Mouse (Mus musculus) gonadal fat pad, adult 2 months (tissue): ENCODE measurements around the gene B3galt2. TPM values are rescaled to one million over a fixed set of nuclear protein-coding genes. Genes with fewer than 3 reads are reported as not detected.
"Not testable (repeated sequence)": the region's sequence is repeated elsewhere in the genome, so short reads cannot be mapped to it uniquely, and the experiment has no call there.

Experiments
- DNase-seq: peaks from one replicate; pipeline ENCODE4 v3.0.0-alpha.2; 2012; ENCODE audit warnings: low read depth
- polyA plus RNA-seq: library from polyadenylated mRNA; depleted of rRNA; stranded (reverse); fragments of >200 nt; gene quantifications from 2 replicates; pipeline ENCODE4 v1.2.3, GENCODE M21; 2012; rRNA removed

B3galt2 gene
- 8.8 TPM in 2 replicates for polyA plus RNA-seq

- DNase-seq: no peak
Observed at GRCm38 (mm10) chr1:143640650-143641407, at the start of gene B3galt2. TSS of gene B3galt2 (plus strand) at chr1:143640664.

GRCm38 (mm10) chr1:143596864-143597263, 43.6 kb upstream of the B3galt2 start:
- no peak for DNase-seq

GRCm38 (mm10) chr1:143608911-143609310, 31.6 kb upstream of the B3galt2 start:
- no peak for DNase-seq

GRCm38 (mm10) chr1:143612901-143613300, 27.6 kb upstream of the B3galt2 start:
- DNase-seq: no peak

GRCm38 (mm10) chr1:143619760-143620159, 20.7 kb upstream of the B3galt2 start:
- no peak for DNase-seq

- no peak for DNase-seq
Observed at GRCm38 (mm10) chr1:143621930-143622329, 18.5 kb upstream of the B3galt2 start.

- no peak for DNase-seq
Observed at GRCm38 (mm10) chr1:143622634-143623033, 17.8 kb upstream of the B3galt2 start.

GRCm38 (mm10) chr1:143631337-143631736, 9.1 kb upstream of the B3galt2 start:
- no peak for DNase-seq

GRCm38 (mm10) chr1:143632361-143632760, 8.1 kb upstream of the B3galt2 start:
- peak; percentile 40 for DNase-seq

GRCm38 (mm10) chr1:143632854-143633587, 7.4 kb upstream of the B3galt2 start:
- peak; percentile 72 for DNase-seq

- DNase-seq: no peak
Observed at GRCm38 (mm10) chr1:143644221-143644620, 3.8 kb downstream of the B3galt2 start.

- DNase-seq: no peak
Observed at GRCm38 (mm10) chr1:143645386-143645785, 4.9 kb downstream of the B3galt2 start.

GRCm38 (mm10) chr1:143646219-143646618, 5.8 kb downstream of the B3galt2 start:
- no peak for DNase-seq

GRCm38 (mm10) chr1:143650317-143650716, 9.9 kb downstream of the B3galt2 start:
- DNase-seq: peak; percentile 79

GRCm38 (mm10) chr1:143653646-143654045, 13.2 kb downstream of the B3galt2 start:
- DNase-seq: no peak

- no peak for DNase-seq
Observed at GRCm38 (mm10) chr1:143663197-143663596, 22.7 kb downstream of the B3galt2 start.

- DNase-seq: not testable (repeated sequence)
Observed at GRCm38 (mm10) chr1:143664786-143665185, 24.3 kb downstream of the B3galt2 start.

- no peak for DNase-seq
Observed at GRCm38 (mm10) chr1:143675734-143676361, 35.4 kb downstream of the B3galt2 start.

- peak; percentile 58 for DNase-seq
Observed at GRCm38 (mm10) chr1:143681108-143681507, 40.6 kb downstream of the B3galt2 start.

GRCm38 (mm10) chr1:143684849-143685248, 44.4 kb downstream of the B3galt2 start:
- DNase-seq: no peak

GRCm38 (mm10) chr1:143701736-143702135, 61.3 kb downstream of the B3galt2 start:
- no peak for DNase-seq

- DNase-seq: no peak
Observed at GRCm38 (mm10) chr1:143702141-143702740, 61.8 kb downstream of the B3galt2 start.
